Comparison of ENCODE assay signal across 18 mouse cellular contexts in genomic region chr15:99790464-99790863, GRCm38 (mm10). TPM values are rescaled to one million over a fixed set of nuclear protein-coding genes. Genes with fewer than 3 reads are reported as not detected.
A peak's percentile ranks its signal among the peaks of the same experiment; 100 is the strongest.
DNase-seq lines count a peak whose midpoint lies in the region.
"Had no signal": no experiment of that assay in that cellular context is flagged by ENCODE, and none has a peak within 500 bp of the region (broad histone marks: within the 10 kb centered on the region; RNA-seq: fewer than 3 reads in every experiment).

No protein-coding gene starts in this region.

- DNase-seq in frontal cortex, adult 2 months (ENCODE audit: extremely low spot score in 1 of 2, low spot score in 1 of 2), result peak; percentile 58 to 69
- DNase-seq in frontal cortex, postnatal 14 days (ENCODE audit: low spot score in 2 of 2), result no peak
- DNase-seq in left cerebral cortex, postnatal 14 days (ENCODE audit: low spot score in 2 of 2), result peak; percentile 28 to 70
- DNase-seq in left cerebral cortex, postnatal 4 days, result no peak
- DNase-seq in brain, adult 2 months (ENCODE audit: low read depth, low spot score), result peak; percentile 84
- DNase-seq in thymus, postnatal 4 days, result no peak
- DNase-seq: adrenal gland, postnatal 10 days; B cell, adult 2 months; cerebellum, adult 11-12 months; cerebellum, adult 8-10 months; cerebellum, postnatal 10 days; cerebellum, postnatal 36 days; embryo, embryonic 11 days; gastrocnemius, postnatal 10 days; gastrocnemius, postnatal 36 days; heart, adult 2 months; heart, postnatal 14 days; heart, postnatal 4 days had no signal

- intact Hi-C loops in left cerebral cortex, postnatal 14 days (cut with DNase I), result no loop called here
- intact Hi-C loops in left cerebral cortex, postnatal 4 days (cut with DNase I), result no loop called here

RNA-seq across cellular contexts. Expression of gene Cers5, which starts 17.8 kb away (rescaled TPM):
- polyA plus RNA-seq in frontal cortex, adult 2 months (2012; rRNA removed), result 45.7 and 48.0 TPM in 2 replicates
- 10 to 100 TPM; 38.9 to 39.6 TPM for total RNA-seq in left cerebral cortex, postnatal 14 days (2021)
- 10 to 100 TPM; 58.0 to 62.3 TPM for total RNA-seq in left cerebral cortex, postnatal 4 days (2021)

Comparison
In these comparisons a context has a peak if more than half of its experiments do, and no peak if none do; other contexts are left out.
1. DNase-seq: peak in frontal cortex, adult 2 months (2 of 2), left cerebral cortex, postnatal 14 days (2 of 2) and brain, adult 2 months (single experiment); none in frontal cortex, postnatal 14 days (0 of 2), left cerebral cortex, postnatal 4 days (single experiment) and thymus, postnatal 4 days (single experiment).